Mouse (Mus musculus) CH12.LX (cell line): ENCODE measurements at regions not wholly inside any gene's neighbourhood (a gene's known extent, or its start where the extent isn't known, plus 50 kb on each side); places are given as distances from the start of the nearest gene placed in this dataset.

Experiments
- DNase-seq: peaks from one replicate; pipeline ENCODE4 v3.0.0-alpha.2; 2013; ENCODE audit errors: extremely low read depth
- H3K27ac ChIP-seq: 2 replicates; pipeline ENCODE4 v1.5.1; 2012; ENCODE audit warnings: low read depth, mild to moderate bottlenecking, control low read depth, moderate library complexity; ENCODE audit not compliant: insufficient read depth
- H3K27me3 ChIP-seq: replicated peaks from 2 replicates; pipeline ENCODE3; 2012; ENCODE audit warnings: inconsistent platforms
- H3K36me3 ChIP-seq, 2 experiments: replicated peaks in 1 of 2; 2 replicates each; pipeline versions ENCODE3 to v1.6.1; 2012; ENCODE audit warnings: inconsistent platforms in 1 of 2, low read length in 1 of 2, mild to moderate bottlenecking in 1 of 2, mixed read lengths in 1 of 2, moderate library complexity in 1 of 2; ENCODE audit not compliant: control insufficient read depth in 1 of 2, insufficient read depth in 1 of 2
- H3K4me1 ChIP-seq, 2 experiments: 2 replicates each; pipeline ENCODE4 v1.6.1; 2012; ENCODE audit warnings: inconsistent platforms in 1 of 2, moderate library complexity in 1 of 2; ENCODE audit not compliant: insufficient read depth in 2 of 2, control insufficient read depth in 1 of 2
- H3K4me2 ChIP-seq: 2 replicates; pipeline ENCODE4 v1.6.1; 2012; ENCODE audit warnings: low read depth, mild to moderate bottlenecking, control low read depth; ENCODE audit not compliant: poor library complexity, insufficient read depth, severe bottlenecking
- H3K4me3 ChIP-seq, 3 experiments: fragments of 150-350 bp in 1 of 3; sonication (generic) in 1 of 3; replicated peaks in 1 of 3; 2 replicates each; pipeline versions ENCODE3 to v1.5.1; 2011 to 2012; ENCODE audit warnings: low read depth in 2 of 3, low read length in 2 of 3, mild to moderate bottlenecking in 2 of 3, moderate library complexity in 2 of 3, control low read depth in 1 of 3, improper control_type of control experiment in 1 of 3, inconsistent platforms in 1 of 3, mixed read lengths in 1 of 3; ENCODE audit not compliant: poor library complexity in 1 of 3
- H3K79me2 ChIP-seq: replicated peaks from 2 replicates; pipeline ENCODE4 v1.6.1; 2012; ENCODE audit warnings: mild to moderate bottlenecking, moderate library complexity; ENCODE audit not compliant: control insufficient read depth, poor library complexity, insufficient read depth, severe bottlenecking; ENCODE audit errors: extremely low read depth
- H3K9ac ChIP-seq: 2 replicates; pipeline ENCODE4 v1.6.1; 2012; ENCODE audit warnings: low read depth, mild to moderate bottlenecking, control low read depth, moderate library complexity; ENCODE audit not compliant: insufficient read depth
- H3K9me3 ChIP-seq: replicated peaks from 2 replicates; pipeline ENCODE3; 2012; ENCODE audit warnings: low read length, inconsistent platforms, mixed read lengths
- CHD2 ChIP-seq: IDR thresholded peaks from 2 replicates; pipeline ENCODE4 v1.6.1; 2011; ENCODE audit warnings: low read length, improper control_type of control experiment
- CTCF ChIP-seq, 2 experiments: IDR thresholded peaks in 1 of 2; conservative IDR thresholded peaks in 1 of 2; 2 replicates each; pipeline ENCODE4 v1.5.1; 2011 to 2012; ENCODE audit warnings: low read depth in 2 of 2, low read length in 2 of 2, improper control_type of control experiment in 1 of 2, inconsistent platforms in 1 of 2, mild to moderate bottlenecking in 1 of 2, moderate library complexity in 1 of 2
- ELF1 ChIP-seq: IDR thresholded peaks from 2 replicates; pipeline ENCODE4 v1.6.1; 2014; ENCODE audit warnings: low read depth, mild to moderate bottlenecking, inconsistent platforms, low read length, improper control_type of control experiment
- HCFC1 ChIP-seq: IDR thresholded peaks from 2 replicates; pipeline ENCODE4 v1.6.1; 2012; ENCODE audit warnings: low read depth, mild to moderate bottlenecking, inconsistent platforms, low read length, improper control_type of control experiment
- IRF4 ChIP-seq: IDR thresholded peaks from 2 replicates; pipeline ENCODE4 v1.6.1; 2014; ENCODE audit warnings: low read depth, mild to moderate bottlenecking, inconsistent platforms, low read length, improper control_type of control experiment
- MAX ChIP-seq: IDR thresholded peaks from 2 replicates; pipeline ENCODE4 v1.6.1; 2011; ENCODE audit warnings: low read length, improper control_type of control experiment
- MEF2A ChIP-seq: IDR thresholded peaks from 2 replicates; pipeline ENCODE4 v1.6.1; 2014; ENCODE audit warnings: low read depth, mild to moderate bottlenecking, inconsistent platforms, low read length, improper control_type of control experiment, borderline replicate concordance
- NRF1 ChIP-seq: IDR thresholded peaks from 2 replicates; pipeline ENCODE4 v1.6.1; 2014; ENCODE audit warnings: low read depth, mild to moderate bottlenecking, inconsistent platforms, low read length, improper control_type of control experiment, moderate library complexity
- RAD21 ChIP-seq: IDR thresholded peaks from 2 replicates; pipeline ENCODE4 v1.6.1; 2011; ENCODE audit warnings: low read depth, mild to moderate bottlenecking, low read length, improper control_type of control experiment, moderate library complexity
- RCOR1 ChIP-seq: conservative IDR thresholded peaks from 2 replicates; pipeline ENCODE4 v1.6.1; 2012; ENCODE audit warnings: low read depth, mild to moderate bottlenecking, inconsistent platforms, low read length, improper control_type of control experiment
- SIN3A ChIP-seq: IDR thresholded peaks from 2 replicates; pipeline ENCODE4 v1.6.1; 2012; ENCODE audit warnings: low read length, improper control_type of control experiment, inconsistent platforms
- TCF12 ChIP-seq: IDR thresholded peaks from 2 replicates; pipeline ENCODE4 v1.6.1; 2014; ENCODE audit warnings: low read depth, mild to moderate bottlenecking, inconsistent platforms, low read length, improper control_type of control experiment
- UBTF ChIP-seq: IDR thresholded peaks from 2 replicates; pipeline ENCODE4 v1.6.1; 2012; ENCODE audit warnings: low read depth, mild to moderate bottlenecking, inconsistent platforms, low read length, improper control_type of control experiment, moderate library complexity
- USF1 ChIP-seq: IDR thresholded peaks from 2 replicates; pipeline ENCODE4 v1.6.1; 2014; ENCODE audit warnings: low read depth, mild to moderate bottlenecking, inconsistent platforms, low read length, improper control_type of control experiment
- USF2 ChIP-seq: conservative IDR thresholded peaks from 2 replicates; pipeline ENCODE4 v1.6.1; 2011; ENCODE audit warnings: low read depth, low read length, improper control_type of control experiment
- ZMIZ1 ChIP-seq: IDR thresholded peaks from 2 replicates; pipeline ENCODE4 v1.6.1; 2012; ENCODE audit warnings: low read depth, mild to moderate bottlenecking, inconsistent platforms, low read length, improper control_type of control experiment
- dilution Hi-C: fragments of 300-500 bp; cut with MboI; formaldehyde crosslinking; loops from 2 replicates; pipeline ENCODE4 v1.14.3; 2020; ENCODE audit warnings: low sequenced_read_pairs; ENCODE audit not compliant: extremely low pct_unique_long_range_greater_than_20kb, extremely low pct_ligation_motif_present
- in situ Hi-C: fragments of 300-500 bp; cut with MboI; formaldehyde crosslinking; loops from 3 replicates; pipeline ENCODE4 v1.14.3; 2019; ENCODE audit warnings: low sequenced_read_pairs, low pct_ligation_motif_present, low pct_unique_long_range_greater_than_20kb, mixed read lengths

GRCm38 (mm10) chr13:51038955-51039354, 61.7 kb upstream of the Spin1 start:
- TF ChIP-seq UBTF (no peak), RCOR1 (no peak), ZMIZ1 (no peak), MEF2A (no peak)
- no peak overlapping the region for H3K9ac ChIP-seq

GRCm38 (mm10) chr13:51041121-51041520, 59.6 kb upstream of the Spin1 start:
- Histone ChIP-seq H3K9ac (no peak overlapping the region), H3K4me3 (no peak overlapping the region), H3K36me3 (no peaks in the 10 kb centered on the region), H3K27me3 (no peaks in the 10 kb centered on the region), H3K79me2 (no peaks in the 10 kb centered on the region), H3K9me3 (peaks cover 28% of the 10 kb centered on the region), H3K4me1 (peaks cover 4 to 25% of the 10 kb centered on the region in 2 experiments), H3K27ac (no peak overlapping the region), H3K4me2 (no peak overlapping the region)
- in situ Hi-C loops (no loop called here), dilution Hi-C loops (no loop called here)
- peak; percentile 34 for DNase-seq
- no peak for TF ChIP-seq TCF12
- TF ChIP-seq CTCF (conservative IDR thresholded peaks at IDR 0.05 in 1 of 2, IDR thresholded peaks at IDR 0.05 in 1 of 2; ENCODE audit: low read depth in 2 of 2, low read length in 2 of 2) = no peak
- no peak for TF ChIP-seq IRF4
- no peak for TF ChIP-seq USF2
- TF ChIP-seq UBTF = no peak

More at GRCm38 (mm10) chr13:51038955-51039354, 61.7 kb upstream of the Spin1 start:
- in situ Hi-C loops = no loop called here
- Histone ChIP-seq H3K36me3 (no peaks in the 10 kb centered on the region), H3K79me2 (no peaks in the 10 kb centered on the region), H3K4me3 (no peak overlapping the region), H3K27me3 (no peaks in the 10 kb centered on the region), H3K4me1 (peaks cover 4 to 25% of the 10 kb centered on the region in 2 experiments), H3K9me3 (peaks cover 21% of the 10 kb centered on the region), H3K27ac (no peak overlapping the region), H3K4me2 (no peak overlapping the region)
- DNase-seq = no peak
- dilution Hi-C loops = no loop called here

GRCm38 (mm10) chr13:51042881-51043402, 57.7 kb upstream of the Spin1 start:
- no peak for TF ChIP-seq SIN3A
- no peak for TF ChIP-seq NRF1
- TF ChIP-seq HCFC1 = no peak
- TF ChIP-seq MAX = no peak
- no peak for TF ChIP-seq RAD21
- no peak for TF ChIP-seq CHD2
- no peak for TF ChIP-seq UBTF
- no peak for TF ChIP-seq USF1
- TF ChIP-seq ELF1 = no peak
- no peaks in the 10 kb centered on the region for H3K36me3 ChIP-seq
- in situ Hi-C loops = no loop called here
- no peak overlapping the region for H3K9ac ChIP-seq
- peaks cover 21% of the 10 kb centered on the region for H3K9me3 ChIP-seq
- H3K4me2 ChIP-seq = no peak overlapping the region
- DNase-seq = no peak
- H3K4me1 ChIP-seq = peaks cover 4 to 25% of the 10 kb centered on the region in 2 experiments
- no peak overlapping the region for H3K27ac ChIP-seq
- H3K4me3 ChIP-seq = no peak overlapping the region
- H3K27me3 ChIP-seq = no peaks in the 10 kb centered on the region
- dilution Hi-C loops = no loop called here
- H3K79me2 ChIP-seq = no peaks in the 10 kb centered on the region
